Mouse (Mus musculus) gonadal fat pad, adult 2 months (tissue): Measurements from ENCODE around the gene Tmem132a. TPM values are rescaled to one million over a fixed set of nuclear protein-coding genes. Genes with fewer than 3 reads are reported as not detected.

Experiments used
- DNase-seq: peaks from one replicate; pipeline ENCODE4 v3.0.0-alpha.2; 2012; ENCODE audit warnings: low read depth
- polyA plus RNA-seq: library from polyadenylated mRNA; depleted of rRNA; stranded (reverse); fragments of >200 nt; gene quantifications from 2 replicates; pipeline ENCODE4 v1.2.3, GENCODE M21; 2012; rRNA removed

The Tmem132a gene
- polyA plus RNA-seq, 1 experiment = 15.8 TPM

- DNase-seq = no peak
These were observed 38.3 kb downstream of the Tmem132a start for GRCm38 (mm10) chr19:10831424-10831823.

GRCm38 (mm10) chr19:10829436-10830175, 40.1 kb downstream of the Tmem132a start, which contains the start of gene Cd6:
TSS of gene Cd6 (minus strand) at chr19:10830058.
- DNase-seq = no peak

GRCm38 (mm10) chr19:10828321-10828720, 41.4 kb downstream of the Tmem132a start:
- no peak for DNase-seq

- DNase-seq = no peak
These were observed 45.7 kb downstream of the Tmem132a start for GRCm38 (mm10) chr19:10824061-10824460.

GRCm38 (mm10) chr19:10822534-10822933, 47.2 kb downstream of the Tmem132a start:
- DNase-seq = no peak

GRCm38 (mm10) chr19:10821319-10821718, 48.4 kb downstream of the Tmem132a start:
- no peak for DNase-seq

- DNase-seq = no peak
These were observed 51.4 kb downstream of the Tmem132a start for GRCm38 (mm10) chr19:10818217-10818946.

- no peak for DNase-seq
These were observed 53.3 kb downstream of the Tmem132a start for GRCm38 (mm10) chr19:10816462-10816861.

- DNase-seq = no peak
These were observed 53.9 kb downstream of the Tmem132a start for GRCm38 (mm10) chr19:10815871-10816270.

- no peak for DNase-seq
These were observed 55.8 kb downstream of the Tmem132a start for GRCm38 (mm10) chr19:10813905-10814304.

GRCm38 (mm10) chr19:10813039-10813438, 56.7 kb downstream of the Tmem132a start:
- DNase-seq = no peak

GRCm38 (mm10) chr19:10811471-10811870, 58.3 kb downstream of the Tmem132a start:
- no peak for DNase-seq

- no peak for DNase-seq
These were observed 59.6 kb downstream of the Tmem132a start for GRCm38 (mm10) chr19:10810176-10810492.

- no peak for DNase-seq
These were observed 60.1 kb downstream of the Tmem132a start for GRCm38 (mm10) chr19:10809428-10810175.

- DNase-seq = no peak
These were observed 61.1 kb downstream of the Tmem132a start for GRCm38 (mm10) chr19:10808524-10809233.

Other genes starting within 250 kb of the Tmem132a start
- gene Vwce, start 235.7 kb downstream of the Tmem132a start, polyA plus RNA-seq = 0.60 and 1.3 TPM in 2 replicates
- gene Pga5, start 191.9 kb downstream of the Tmem132a start, polyA plus RNA-seq = 0.31 TPM in 1 of 2 replicates, not detected in the other
- gene Vps37c, start 181.2 kb downstream of the Tmem132a start, polyA plus RNA-seq = 25.5 and 30.3 TPM in 2 replicates
- gene Cd5, start 130.9 kb downstream of the Tmem132a start, polyA plus RNA-seq = 0.80 and 0.92 TPM in 2 replicates
- gene Cd6, start 39.9 kb downstream of the Tmem132a start, polyA plus RNA-seq = 0.32 and 0.33 TPM in 2 replicates
- gene Slc15a3, start 30.2 kb downstream of the Tmem132a start, polyA plus RNA-seq = 3.9 and 6.3 TPM in 2 replicates
- 130 and 147 TPM in 2 replicates for gene Tmem109, start 12.1 kb upstream of the Tmem132a start, polyA plus RNA-seq
- 185 and 229 TPM in 2 replicates for gene Prpf19, start 25.3 kb upstream of the Tmem132a start, polyA plus RNA-seq
- not detected in 2 replicates for gene Zp1, start 50.7 kb upstream of the Tmem132a start, polyA plus RNA-seq
- gene Ptgdr2, start 67.2 kb upstream of the Tmem132a start, polyA plus RNA-seq = 0.14 TPM in 1 of 2 replicates, not detected in the other
- 4.8 and 6.5 TPM in 2 replicates for gene Ccdc86, start 79.3 kb upstream of the Tmem132a start, polyA plus RNA-seq
- 0.15 and 0.46 TPM in 2 replicates for gene Ms4a10, start 104.7 kb upstream of the Tmem132a start, polyA plus RNA-seq
- gene Ms4a15, start 123.3 kb upstream of the Tmem132a start, polyA plus RNA-seq = not detected in 2 replicates
- gene Ms4a18, start 148.1 kb upstream of the Tmem132a start, polyA plus RNA-seq = not detected in 2 replicates
- 3.2 and 6.3 TPM in 2 replicates for gene Ms4a8a, start 211.2 kb upstream of the Tmem132a start, polyA plus RNA-seq